ENCODE assay signal across 19 mouse cellular contexts in genomic region chr4:139479176-139479575, GRCm38 (mm10). TPM values are rescaled to one million over a fixed set of nuclear protein-coding genes. Genes with fewer than 3 reads are reported as not detected.
A peak's percentile ranks its signal among the peaks of the same experiment; 100 is the strongest.
DNase-seq lines count a peak whose midpoint lies in the region; TF ChIP-seq lines count a peak whose summit lies in the region.
"Had no signal": no experiment of that assay in that cellular context is flagged by ENCODE, and none has a peak within 500 bp of the region (broad histone marks: within the 10 kb centered on the region; RNA-seq: fewer than 3 reads in every experiment).

No protein-coding gene starts in this region.

- TF ChIP-seq POLR2A in thymus, adult 2 months (IDR thresholded peaks at IDR 0.05; ENCODE audit: control insufficient read depth, extremely low read depth, insufficient read depth, low read length, poor library complexity) = no peak

- H3K4me3 ChIP-seq in thymus, adult 2 months (ENCODE audit: control insufficient read depth, insufficient read depth, low read length) = no peak overlapping the region
- H3K4me3 ChIP-seq: embryonic facial prominence, embryonic 13.5 days; forebrain, embryonic 13.5 days; heart, adult 2 months; heart, embryonic 15.5 days; hindbrain, embryonic 10.5 days; intestine, embryonic 15.5 days had no signal

- peaks cover 58% of the 10 kb centered on the region for H3K36me3 ChIP-seq in thymus, adult 2 months (ENCODE audit: control insufficient read depth, insufficient read depth, low read length)

- no peak for TF ChIP-seq CTCF in thymus, adult 2 months (IDR thresholded peaks at IDR 0.05; ENCODE audit: borderline replicate concordance, control insufficient read depth, extremely low read depth, insufficient read depth, low read length, poor library complexity)

- WGBS in thymus, adult 2 months = 95% methylated on average over 8 of the region's 8 CpGs

- no peaks in the 10 kb centered on the region for H3K27me3 ChIP-seq in thymus, adult 2 months (ENCODE audit: control insufficient read depth, insufficient read depth, low read length)
- H3K27me3 ChIP-seq: CH12.LX; embryonic facial prominence, embryonic 13.5 days; forebrain, embryonic 13.5 days; heart, embryonic 15.5 days; intestine, embryonic 15.5 days had no signal

- intact Hi-C loops in left cerebral cortex, postnatal 4 days (cut with DNase I) = no loop called here

- peak; percentile 42 to 60 for DNase-seq in cerebellum, adult 18-20 months
- DNase-seq in cerebellum, postnatal 4 days (ENCODE audit: low spot score in 2 of 2) = no peak
- peak; percentile 23 for DNase-seq in left cerebral cortex, postnatal 4 days
- DNase-seq in left cerebral cortex, adult 11 months (ENCODE audit: low spot score) = no peak
- DNase-seq in cerebellum, adult 9-10 months = peak; percentile 66
- DNase-seq in thymus, adult 2 months = no peak
- DNase-seq: adrenal gland, adult 2 months; adrenal gland, postnatal 25 days; forebrain, postnatal 0 days; gastrocnemius, postnatal 14 days; heart, adult 2 months; heart, postnatal 14 days had no signal

- no peak overlapping the region for H3K27ac ChIP-seq in thymus, adult 2 months (ENCODE audit: control insufficient read depth, insufficient read depth, low read length)
- H3K27ac ChIP-seq: embryonic facial prominence, embryonic 13.5 days; forebrain, embryonic 13.5 days; heart, adult 2 months; heart, embryonic 15.5 days; hindbrain, embryonic 10.5 days; hindbrain, embryonic 14.5 days; intestine, embryonic 15.5 days had no signal

- H3K4me1 ChIP-seq in thymus, adult 2 months (replicated peaks; ENCODE audit: control insufficient read depth, insufficient read depth, low read length) = no peaks in the 10 kb centered on the region
- H3K4me1 ChIP-seq: embryonic facial prominence, embryonic 13.5 days; hindbrain, embryonic 10.5 days had no signal

RNA-seq across cellular contexts. Expression of gene Iffo2, which starts 51.2 kb away (rescaled TPM):
- total RNA-seq in left cerebral cortex, postnatal 4 days (2021) = 10 to 100 TPM; 24.2 to 26.3 TPM
- 5.4 and 5.8 TPM in 2 replicates for polyA plus RNA-seq in thymus, adult 2 months (2012; rRNA removed)

Comparison
In these comparisons a context has a peak if more than half of its experiments do, and no peak if none do; other contexts are left out.
1. DNase-seq: peak in cerebellum, adult 18-20 months (2 of 2), left cerebral cortex, postnatal 4 days (single experiment) and cerebellum, adult 9-10 months (single experiment); none in cerebellum, postnatal 4 days (0 of 2), left cerebral cortex, adult 11 months (single experiment) and thymus, adult 2 months (single experiment).